ENCODE assay signal across 20 mouse cellular contexts in genomic region chr5:52438946-52439345, GRCm38 (mm10). TPM values are rescaled to one million over a fixed set of nuclear protein-coding genes. Genes with fewer than 3 reads are reported as not detected.
A peak's percentile ranks its signal among the peaks of the same experiment; 100 is the strongest.
DNase-seq lines count a peak whose midpoint lies in the region; ATAC-seq and TF ChIP-seq lines count a peak whose summit lies in the region.
"Had no signal": no experiment of that assay in that cellular context is flagged by ENCODE, and none has a peak within 500 bp of the region (broad histone marks: within the 10 kb centered on the region; RNA-seq: fewer than 3 reads in every experiment).

No protein-coding gene starts in this region.

- no peak overlapping the region for H3K9ac ChIP-seq in hindbrain, postnatal 0 days (replicated peaks; ENCODE audit: low read length)
- H3K9ac ChIP-seq in hindbrain, embryonic 11.5 days (ENCODE audit: low read depth, low read length), result no peak overlapping the region
- no peak overlapping the region for H3K9ac ChIP-seq in midbrain, postnatal 0 days (replicated peaks; ENCODE audit: low read length, poor library complexity, severe bottlenecking)
- H3K9ac ChIP-seq in midbrain, embryonic 15.5 days, result no peak overlapping the region
- H3K9ac ChIP-seq: embryonic facial prominence, embryonic 15.5 days; heart, embryonic 12.5 days; hindbrain, embryonic 15.5 days had no signal

- 73% methylated on average over 7 of the region's 7 CpGs for WGBS in hindbrain, postnatal 0 days
- 88% methylated on average over 7 of the region's 7 CpGs for WGBS in hindbrain, embryonic 11.5 days
- 86% methylated on average over 7 of the region's 7 CpGs for WGBS in midbrain, postnatal 0 days
- 88% methylated on average over 7 of the region's 7 CpGs for WGBS in midbrain, embryonic 15.5 days

- no peak for ATAC-seq in hindbrain, postnatal 0 days
- no peak for ATAC-seq in hindbrain, embryonic 11.5 days (ENCODE audit: low FRiP score)
- ATAC-seq in midbrain, postnatal 0 days (ENCODE audit: low FRiP score), result no peak
- no peak for ATAC-seq in midbrain, embryonic 15.5 days (replicated peaks)
- ATAC-seq: forebrain, embryonic 14.5 days had no signal

- H3K4me1 ChIP-seq in hindbrain, postnatal 0 days (ENCODE audit: insufficient read depth, low read length), result no peaks in the 10 kb centered on the region
- H3K4me1 ChIP-seq in hindbrain, embryonic 11.5 days (replicated peaks; ENCODE audit: control insufficient read depth, insufficient read depth, low read length), result no peaks in the 10 kb centered on the region
- H3K4me1 ChIP-seq in midbrain, postnatal 0 days (ENCODE audit: insufficient read depth, low read length), result no peaks in the 10 kb centered on the region
- H3K4me1 ChIP-seq in midbrain, embryonic 15.5 days, result no peaks in the 10 kb centered on the region
- no peaks in the 10 kb centered on the region for H3K4me1 ChIP-seq in testis, adult 2 months (ENCODE audit: control insufficient read depth, insufficient read depth, low read length)
- H3K4me1 ChIP-seq: embryonic facial prominence, embryonic 15.5 days; forebrain, embryonic 10.5 days; heart, embryonic 12.5 days; hindbrain, embryonic 10.5 days; hindbrain, embryonic 15.5 days had no signal

- no peak for TF ChIP-seq POLR2A in testis, adult 2 months (IDR thresholded peaks at IDR 0.05; ENCODE audit: control insufficient read depth, low read depth, low read length)

- no peak for TF ChIP-seq CTCF in hindbrain, postnatal 0 days (IDR thresholded peaks at IDR 0.05; ENCODE audit: low read depth)
- TF ChIP-seq CTCF in midbrain, postnatal 0 days (IDR thresholded peaks at IDR 0.05), result no peak
- no peak for TF ChIP-seq CTCF in testis, adult 2 months (IDR thresholded peaks at IDR 0.05; ENCODE audit: control insufficient read depth, insufficient read depth, insufficient replicate concordance, low read depth, low read length)

- H3K27ac ChIP-seq in hindbrain, postnatal 0 days, result no peak overlapping the region
- no peak overlapping the region for H3K27ac ChIP-seq in hindbrain, embryonic 11.5 days (ENCODE audit: low read depth, low read length)
- H3K27ac ChIP-seq in midbrain, postnatal 0 days (ENCODE audit: low read depth, low read length), result no peak overlapping the region
- H3K27ac ChIP-seq in midbrain, embryonic 15.5 days, result no peak overlapping the region
- H3K27ac ChIP-seq in testis, adult 2 months (ENCODE audit: control insufficient read depth, insufficient read depth, low read depth, low read length), result no peak overlapping the region
- H3K27ac ChIP-seq: embryonic facial prominence, embryonic 15.5 days; forebrain, embryonic 10.5 days; gastrocnemius, adult 2 months; hindbrain, embryonic 10.5 days; hindbrain, embryonic 15.5 days had no signal

- H3K4me3 ChIP-seq in hindbrain, postnatal 0 days (ENCODE audit: low read length), result no peak overlapping the region
- H3K4me3 ChIP-seq in hindbrain, embryonic 11.5 days (ENCODE audit: low read depth, low read length), result no peak overlapping the region
- H3K4me3 ChIP-seq in midbrain, postnatal 0 days (ENCODE audit: low read depth, low read length), result no peak overlapping the region
- no peak overlapping the region for H3K4me3 ChIP-seq in midbrain, embryonic 15.5 days
- H3K4me3 ChIP-seq in testis, adult 2 months (ENCODE audit: control insufficient read depth, low read depth, low read length), result peak overlapping the region; percentile 23
- H3K4me3 ChIP-seq: embryonic facial prominence, embryonic 15.5 days; erythroblast, embryonic 14.5 days; forebrain, embryonic 10.5 days; gastrocnemius, adult 2 months; heart, embryonic 12.5 days; hindbrain, embryonic 10.5 days; hindbrain, embryonic 15.5 days had no signal

- H3K36me3 ChIP-seq in hindbrain, postnatal 0 days (ENCODE audit: insufficient read depth, low read length), result no peaks in the 10 kb centered on the region
- H3K36me3 ChIP-seq in hindbrain, embryonic 11.5 days (ENCODE audit: control insufficient read depth, insufficient read depth, low read length), result no peaks in the 10 kb centered on the region
- H3K36me3 ChIP-seq in midbrain, postnatal 0 days (ENCODE audit: insufficient read depth, low read length), result no peaks in the 10 kb centered on the region
- no peaks in the 10 kb centered on the region for H3K36me3 ChIP-seq in midbrain, embryonic 15.5 days (replicated peaks)
- H3K36me3 ChIP-seq in testis, adult 2 months (ENCODE audit: control insufficient read depth, insufficient read depth, low read length), result no peaks in the 10 kb centered on the region
- H3K36me3 ChIP-seq: embryonic facial prominence, embryonic 15.5 days; forebrain, embryonic 10.5 days; heart, embryonic 12.5 days; hindbrain, embryonic 10.5 days; hindbrain, embryonic 15.5 days had no signal

- H3K9me3 ChIP-seq in hindbrain, postnatal 0 days (ENCODE audit: low read length), result no peaks in the 10 kb centered on the region; the same call in 1 of the 2 replicates
- no peaks in the 10 kb centered on the region for H3K9me3 ChIP-seq in hindbrain, embryonic 11.5 days (ENCODE audit: control insufficient read depth, low read length)
- 0 out of 2 replicates have a peak, but pooled peaks cover 3% of the 10 kb centered on the region for H3K9me3 ChIP-seq in midbrain, postnatal 0 days (ENCODE audit: low read length)
- no peaks in the 10 kb centered on the region for H3K9me3 ChIP-seq in midbrain, embryonic 15.5 days
- H3K9me3 ChIP-seq: embryonic facial prominence, embryonic 15.5 days had no signal

- H3K4me2 ChIP-seq in hindbrain, postnatal 0 days (ENCODE audit: low read depth, low read length), result no peak overlapping the region
- H3K4me2 ChIP-seq in hindbrain, embryonic 11.5 days (replicated peaks; ENCODE audit: low read depth, low read length), result no peak overlapping the region
- H3K4me2 ChIP-seq in midbrain, postnatal 0 days (ENCODE audit: low read depth, low read length, poor library complexity, severe bottlenecking), result no peak overlapping the region
- H3K4me2 ChIP-seq in midbrain, embryonic 15.5 days, result no peak overlapping the region
- H3K4me2 ChIP-seq: embryonic facial prominence, embryonic 15.5 days; heart, embryonic 12.5 days; hindbrain, embryonic 15.5 days had no signal

- no peaks in the 10 kb centered on the region for H3K27me3 ChIP-seq in hindbrain, postnatal 0 days (ENCODE audit: insufficient read depth, low read length)
- H3K27me3 ChIP-seq in hindbrain, embryonic 11.5 days (ENCODE audit: control insufficient read depth, insufficient read depth, low read length), result no peaks in the 10 kb centered on the region
- H3K27me3 ChIP-seq in midbrain, postnatal 0 days (ENCODE audit: insufficient read depth, low read length), result no peaks in the 10 kb centered on the region
- H3K27me3 ChIP-seq in midbrain, embryonic 15.5 days (replicated peaks), result no peaks in the 10 kb centered on the region
- no peaks in the 10 kb centered on the region for H3K27me3 ChIP-seq in testis, adult 2 months (ENCODE audit: control insufficient read depth, insufficient read depth, low read length)
- H3K27me3 ChIP-seq: embryonic facial prominence, embryonic 15.5 days; heart, embryonic 12.5 days; hindbrain, embryonic 15.5 days had no signal

- peak; percentile 29 for DNase-seq in hindbrain, postnatal 0 days (ENCODE audit: low spot score)
- DNase-seq in hindbrain, embryonic 11.5 days (ENCODE audit: low spot score), result no peak
- DNase-seq in midbrain, postnatal 0 days (ENCODE audit: low spot score), result peak; percentile 28
- DNase-seq in testis, postnatal 14 days (ENCODE audit: low spot score), result no peak
- DNase-seq: adrenal gland, adult 2 months; adrenal gland, postnatal 25 days; cerebellum, adult 9-10 months; embryo, embryonic 11 days; gastrocnemius, adult 2 months; gastrocnemius, postnatal 25 days had no signal

RNA-seq across cellular contexts. Expression of gene Ccdc149, which starts 32.4 kb away (rescaled TPM):
- 14.4 and 17.6 TPM in 2 replicates for total RNA-seq in hindbrain, postnatal 0 days (2014; rRNA removed)
- polyA plus RNA-seq in hindbrain, postnatal 0 days (2015; fragmentation: Nextera tagmentation; extraction: Ambion mirVana), result 14.5 and 15.6 TPM in 2 replicates
- 3.1 and 3.4 TPM in 2 replicates for polyA plus RNA-seq in hindbrain, embryonic 11.5 days (2014; fragmentation: Nextera tagmentation; extraction: Ambion mirVana)
- total RNA-seq in midbrain, postnatal 0 days (2014; rRNA removed), result 19.9 and 21.2 TPM in 2 replicates
- polyA plus RNA-seq in midbrain, postnatal 0 days (2015; fragmentation: Nextera tagmentation; extraction: Ambion mirVana), result 13.8 and 14.1 TPM in 2 replicates
- polyA plus RNA-seq in midbrain, embryonic 15.5 days (2015; fragmentation: Nextera tagmentation; extraction: Ambion mirVana), result 14.0 and 14.9 TPM in 2 replicates
- 0.45 and 0.52 TPM in 2 replicates for polyA plus RNA-seq in testis, adult 2 months (2012; rRNA removed)
- total RNA-seq: common myeloid progenitor, adult 5-6 weeks had no signal
- polyA plus RNA-seq: erythroblast, embryonic 14.5 days had no signal

Comparison
In these comparisons a context has a peak if more than half of its experiments do, and no peak if none do; other contexts are left out.
1. DNase-seq: peak in hindbrain, postnatal 0 days (single experiment) and midbrain, postnatal 0 days (single experiment); none in hindbrain, embryonic 11.5 days (single experiment) and testis, postnatal 14 days (single experiment).